Comparison of ENCODE assay signal across 27 mouse cellular contexts in the genomic region with DNA sequence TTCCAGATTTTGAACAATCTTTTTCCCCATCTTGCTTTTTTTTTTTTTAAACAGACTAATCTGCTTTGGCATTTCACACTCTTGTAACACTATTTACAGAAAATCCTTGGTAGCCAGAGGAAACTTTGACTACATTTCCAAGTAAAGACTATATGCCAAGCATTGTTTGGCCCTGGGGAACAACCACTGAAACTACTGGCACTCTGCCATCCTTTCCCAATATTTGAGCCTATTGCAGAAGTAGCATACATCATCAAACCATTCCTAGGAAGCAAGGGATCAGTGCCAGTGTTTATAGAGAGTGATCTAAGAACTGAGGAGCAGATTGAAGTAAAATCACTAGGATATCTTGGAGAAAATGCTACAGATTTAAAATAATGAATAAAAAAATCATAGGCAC.
DNase-seq lines count a peak whose midpoint lies in the region; ATAC-seq and TF ChIP-seq lines count a peak whose summit lies in the region.
"Had no signal": no experiment of that assay in that cellular context is flagged by ENCODE, and none has a peak within 500 bp of the region (broad histone marks: within the 10 kb centered on the region; RNA-seq: fewer than 3 reads in every experiment).

No protein-coding gene starts in this region.

- no peak for TF ChIP-seq EP300 in lung, postnatal 0 days (IDR thresholded peaks at IDR 0.05)

- no peaks in the 10 kb centered on the region for H3K9me3 ChIP-seq in embryonic facial prominence, embryonic 14.5 days (ENCODE audit: control insufficient read depth, low read length)
- no peaks in the 10 kb centered on the region for H3K9me3 ChIP-seq in embryonic facial prominence, embryonic 10.5 days
- H3K9me3 ChIP-seq in lung, postnatal 0 days (ENCODE audit: low read length) = no peaks in the 10 kb centered on the region
- H3K9me3 ChIP-seq: kidney, embryonic 15.5 days; limb, embryonic 13.5 days had no signal

- no peak overlapping the region for H3K9ac ChIP-seq in embryonic facial prominence, embryonic 14.5 days (ENCODE audit: low read depth, low read length)
- no peak overlapping the region for H3K9ac ChIP-seq in lung, postnatal 0 days (replicated peaks; ENCODE audit: low read depth)
- H3K9ac ChIP-seq: kidney, embryonic 15.5 days; limb, embryonic 13.5 days; liver, embryonic 14.5 days had no signal

- ATAC-seq in embryonic facial prominence, embryonic 14.5 days (ENCODE audit: low read depth) = no peak
- ATAC-seq in lung, postnatal 0 days = no peak
- ATAC-seq: activated CD4-positive, CD25-positive, alpha-beta regulatory T cell, adult 4 months; forebrain, embryonic 16.5 days; hindbrain, embryonic 16.5 days; midbrain, embryonic 16.5 days had no signal

- H3K27me3 ChIP-seq in embryonic facial prominence, embryonic 14.5 days (replicated peaks; ENCODE audit: control insufficient read depth, insufficient read depth, low read length) = no peaks in the 10 kb centered on the region
- no peaks in the 10 kb centered on the region for H3K27me3 ChIP-seq in embryonic facial prominence, embryonic 10.5 days (replicated peaks; ENCODE audit: low read depth, poor library complexity, severe bottlenecking)
- H3K27me3 ChIP-seq in lung, postnatal 0 days (replicated peaks; ENCODE audit: insufficient read depth, low read length) = no peaks in the 10 kb centered on the region
- H3K27me3 ChIP-seq: kidney, embryonic 15.5 days; limb, embryonic 13.5 days had no signal

- no peak overlapping the region for H3K27ac ChIP-seq in embryonic facial prominence, embryonic 14.5 days (replicated peaks; ENCODE audit: low read depth, low read length)
- no peak overlapping the region for H3K27ac ChIP-seq in embryonic facial prominence, embryonic 10.5 days (replicated peaks)
- no peak overlapping the region for H3K27ac ChIP-seq in lung, postnatal 0 days (ENCODE audit: low read length)
- H3K27ac ChIP-seq: kidney, embryonic 15.5 days; layer of hippocampus, adult 2 months; left cerebral cortex, adult 2 months; limb, embryonic 13.5 days; liver, embryonic 14.5 days; stomach, postnatal 0 days had no signal

- 0 out of 2 replicates have a peak, but pooled peaks cover 3% of the 10 kb centered on the region for H3K4me1 ChIP-seq in embryonic facial prominence, embryonic 14.5 days (ENCODE audit: control insufficient read depth, insufficient read depth, low read length)
- no peaks in the 10 kb centered on the region for H3K4me1 ChIP-seq in embryonic facial prominence, embryonic 10.5 days
- no peaks in the 10 kb centered on the region for H3K4me1 ChIP-seq in lung, postnatal 0 days (ENCODE audit: insufficient read depth, low read depth, low read length)
- H3K4me1 ChIP-seq: kidney, embryonic 15.5 days; limb, embryonic 13.5 days had no signal

- H3K4me3 ChIP-seq in embryonic facial prominence, embryonic 14.5 days (ENCODE audit: low read depth, low read length) = no peak overlapping the region
- no peak overlapping the region for H3K4me3 ChIP-seq in embryonic facial prominence, embryonic 10.5 days
- H3K4me3 ChIP-seq in lung, postnatal 0 days (ENCODE audit: low read depth, low read length) = no peak overlapping the region
- H3K4me3 ChIP-seq: kidney, embryonic 15.5 days; layer of hippocampus, adult 2 months; left cerebral cortex, adult 2 months; limb, embryonic 13.5 days had no signal

- H3K4me2 ChIP-seq in embryonic facial prominence, embryonic 14.5 days (ENCODE audit: low read depth, low read length) = no peak overlapping the region
- H3K4me2 ChIP-seq in lung, postnatal 0 days (replicated peaks; ENCODE audit: low read depth, low read length) = no peak overlapping the region
- H3K4me2 ChIP-seq: kidney, embryonic 15.5 days; limb, embryonic 13.5 days had no signal

- DNase-seq in embryonic facial prominence, embryonic 14.5 days (ENCODE audit: low spot score) = peak; percentile 32
- no peak for DNase-seq in embryonic facial prominence, embryonic 10.5 days (ENCODE audit: low spot score)
- peak; percentile 17 for DNase-seq in lung, postnatal 0 days (ENCODE audit: low spot score)
- DNase-seq in lung, postnatal 10 days = no peak
- peak; percentile 2 to 26 for DNase-seq in adrenal gland, postnatal 36 days
- DNase-seq in skeletal muscle tissue, adult 2 months (ENCODE audit: low read depth, low spot score) = peak; percentile 11
- no peak for DNase-seq in layer of hippocampus, adult 18-20 months (ENCODE audit: low spot score in 2 of 2)
- DNase-seq: B cell, adult 2 months; cerebellum, adult 2 months; cerebellum, postnatal 25 days; heart, postnatal 14 days; kidney, adult 18-20 months; kidney, postnatal 25 days; right cerebral cortex, postnatal 25 days; spleen, adult 18-20 months; thymus, adult 18-20 months; thymus, postnatal 25 days had no signal

- H3K36me3 ChIP-seq in embryonic facial prominence, embryonic 14.5 days (ENCODE audit: control insufficient read depth, insufficient read depth, low read length) = no peaks in the 10 kb centered on the region
- no peaks in the 10 kb centered on the region for H3K36me3 ChIP-seq in embryonic facial prominence, embryonic 10.5 days (replicated peaks)
- no peaks in the 10 kb centered on the region for H3K36me3 ChIP-seq in lung, postnatal 0 days (ENCODE audit: insufficient read depth, low read length)
- H3K36me3 ChIP-seq: kidney, embryonic 15.5 days; limb, embryonic 13.5 days had no signal

- no peak for TF ChIP-seq CTCF in lung, postnatal 0 days (IDR thresholded peaks at IDR 0.05)

Comparison
In these comparisons a context has a peak if more than half of its experiments do, and no peak if none do; other contexts are left out.
1. DNase-seq: peak in embryonic facial prominence, embryonic 14.5 days (single experiment), lung, postnatal 0 days (single experiment), adrenal gland, postnatal 36 days (2 of 2) and skeletal muscle tissue, adult 2 months (single experiment); none in embryonic facial prominence, embryonic 10.5 days (single experiment), lung, postnatal 10 days (single experiment) and layer of hippocampus, adult 18-20 months (0 of 2).